Mouse (Mus musculus) MEL (cell line): ENCODE measurements around the gene Masp2. TPM values are rescaled to one million over a fixed set of nuclear protein-coding genes. Genes with fewer than 3 reads are reported as not detected.

ENCODE experiments used
- DNase-seq: peaks from one replicate; pipeline ENCODE4 v3.0.0; 2011; ENCODE audit warnings: low read depth, low spot score
- H3K27ac ChIP-seq: 2 replicates; pipeline ENCODE4 v1.5.1; 2012; ENCODE audit warnings: low read depth, mild to moderate bottlenecking, control low read depth, low read length, moderate library complexity; ENCODE audit not compliant: control insufficient read depth
- H3K27me3 ChIP-seq, 2 experiments: fragments of 150-350 bp in 1 of 2; sonication (generic) in 1 of 2; 2 replicates each; pipeline ENCODE4 v1.6.1; 2012; ENCODE audit warnings: low read length in 2 of 2, mild to moderate bottlenecking in 2 of 2, improper control_type of control experiment in 1 of 2, moderate library complexity in 1 of 2; ENCODE audit not compliant: insufficient read depth in 2 of 2, control insufficient read depth in 1 of 2
- H3K36me3 ChIP-seq, 2 experiments: 2 replicates each; pipeline ENCODE4 v1.6.1; 2012 to 2014; ENCODE audit warnings: low read length in 2 of 2, improper control_type of control experiment in 1 of 2, inconsistent platforms in 1 of 2, mild to moderate bottlenecking in 1 of 2; ENCODE audit not compliant: insufficient read depth in 2 of 2, control insufficient read depth in 1 of 2
- H3K4me1 ChIP-seq, 2 experiments: fragments of 150-350 bp in 1 of 2; sonication (generic) in 1 of 2; 2 replicates each; pipeline ENCODE4 v1.6.1; 2012; ENCODE audit warnings: low read length in 2 of 2, improper control_type of control experiment in 1 of 2, mild to moderate bottlenecking in 1 of 2; ENCODE audit not compliant: insufficient read depth in 2 of 2, control insufficient read depth in 1 of 2
- H3K4me3 ChIP-seq, 2 experiments: fragments of 150-350 bp in 1 of 2; sonication (generic) in 1 of 2; 2 replicates each; pipeline ENCODE4 v1.5.1; 2012; ENCODE audit warnings: low read depth in 2 of 2, low read length in 2 of 2, mild to moderate bottlenecking in 2 of 2, moderate library complexity in 2 of 2, control low read depth in 1 of 2, improper control_type of control experiment in 1 of 2; ENCODE audit not compliant: control insufficient read depth in 1 of 2, insufficient read depth in 1 of 2
- H3K79me2 ChIP-seq: 2 replicates; pipeline ENCODE4 v1.6.1; 2012; ENCODE audit warnings: mild to moderate bottlenecking, low read length, moderate library complexity; ENCODE audit not compliant: control insufficient read depth, poor library complexity, insufficient read depth
- H3K9ac ChIP-seq: 2 replicates; pipeline ENCODE4 v1.6.1; 2012; ENCODE audit warnings: low read depth, mild to moderate bottlenecking, control low read depth, low read length, moderate library complexity; ENCODE audit not compliant: control insufficient read depth, poor library complexity, severe bottlenecking
- H3K9me3 ChIP-seq: fragments of 150-350 bp; sonication (generic); replicated peaks from 2 replicates; pipeline ENCODE4 v1.6.1; 2012; ENCODE audit warnings: mild to moderate bottlenecking, low read length, improper control_type of control experiment, moderate library complexity; ENCODE audit not compliant: insufficient read depth
- BHLHE40 ChIP-seq: IDR thresholded peaks from 2 replicates; pipeline ENCODE4 v1.6.1; 2012; ENCODE audit warnings: low read depth, mild to moderate bottlenecking, inconsistent platforms, low read length, improper control_type of control experiment, borderline replicate concordance
- CHD1 ChIP-seq: IDR thresholded peaks from 2 replicates; pipeline ENCODE4 v1.6.1; 2012; ENCODE audit warnings: low read depth, mild to moderate bottlenecking, inconsistent platforms, low read length, improper control_type of control experiment
- CHD2 ChIP-seq: IDR thresholded peaks from 2 replicates; pipeline ENCODE4 v1.6.1; 2011; ENCODE audit warnings: low read length, improper control_type of control experiment
- E2F4 ChIP-seq: IDR thresholded peaks from 2 replicates; pipeline ENCODE4 v1.6.1; 2011; ENCODE audit warnings: low read depth, low read length, improper control_type of control experiment, borderline replicate concordance
- EP300 ChIP-seq, 2 experiments: IDR thresholded peaks; 2 replicates each; pipeline ENCODE4 v1.6.1; 2011; ENCODE audit warnings: improper control_type of control experiment in 2 of 2, low read length in 2 of 2, low read depth in 1 of 2, mild to moderate bottlenecking in 1 of 2
- ETS1 ChIP-seq: IDR thresholded peaks from 2 replicates; pipeline ENCODE4 v1.6.1; 2012; ENCODE audit warnings: low read depth, mild to moderate bottlenecking, inconsistent platforms, low read length, improper control_type of control experiment, moderate library complexity
- HCFC1 ChIP-seq: IDR thresholded peaks from 2 replicates; pipeline ENCODE4 v1.6.1; 2012; ENCODE audit warnings: low read depth, mild to moderate bottlenecking, inconsistent platforms, low read length, improper control_type of control experiment, moderate library complexity
- JUND ChIP-seq: IDR thresholded peaks from 2 replicates; pipeline ENCODE4 v1.6.1; 2011; ENCODE audit warnings: low read depth, mild to moderate bottlenecking, improper control_type of control experiment, low read length
- MEF2A ChIP-seq: IDR thresholded peaks from 2 replicates; pipeline ENCODE4 v1.6.1; 2014; ENCODE audit warnings: low read depth, mild to moderate bottlenecking, inconsistent platforms, low read length, improper control_type of control experiment; ENCODE audit not compliant: poor library complexity, insufficient replicate concordance, severe bottlenecking; ENCODE audit errors: extremely low read depth
- MYB ChIP-seq: IDR thresholded peaks from 2 replicates; pipeline ENCODE4 v1.6.1; 2011; ENCODE audit warnings: mild to moderate bottlenecking, low read depth, low read length, improper control_type of control experiment
- NELFE ChIP-seq: IDR thresholded peaks from 2 replicates; pipeline ENCODE4 v1.6.1; 2011; ENCODE audit warnings: low read depth, low read length, improper control_type of control experiment
- NRF1 ChIP-seq: IDR thresholded peaks from 2 replicates; pipeline ENCODE4 v1.6.1; 2014; ENCODE audit warnings: low read depth, mild to moderate bottlenecking, inconsistent platforms, low read length, improper control_type of control experiment, moderate library complexity; ENCODE audit not compliant: poor library complexity, insufficient read depth, severe bottlenecking
- POLR2A ChIP-seq, 2 experiments: IDR thresholded peaks; 2 replicates each; pipeline ENCODE4 v1.6.1; 2011 to 2012; ENCODE audit warnings: low read length in 2 of 2, mild to moderate bottlenecking in 2 of 2, control low read depth in 1 of 2, improper control_type of control experiment in 1 of 2, low read depth in 1 of 2, moderate library complexity in 1 of 2; ENCODE audit not compliant: control insufficient read depth in 1 of 2, insufficient read depth in 1 of 2, poor library complexity in 1 of 2
- POLR2AphosphoS2 ChIP-seq: IDR thresholded peaks from 2 replicates; pipeline ENCODE4 v1.6.1; 2011; ENCODE audit warnings: low read length, improper control_type of control experiment
- SMC3 ChIP-seq: IDR thresholded peaks from 2 replicates; pipeline ENCODE4 v1.6.1; 2011; ENCODE audit warnings: low read depth, low read length, improper control_type of control experiment
- TAL1 ChIP-seq: IDR thresholded peaks from 2 replicates; pipeline ENCODE4 v1.6.1; 2012; ENCODE audit warnings: mild to moderate bottlenecking, inconsistent platforms, low read length, moderate library complexity, mixed read lengths
- TBP ChIP-seq: IDR thresholded peaks from 2 replicates; pipeline ENCODE4 v1.8.0; 2011; ENCODE audit warnings: low read depth, low read length, improper control_type of control experiment
- TCF12 ChIP-seq: IDR thresholded peaks from 2 replicates; pipeline ENCODE4 v1.6.1; 2014; ENCODE audit warnings: low read depth, mild to moderate bottlenecking, inconsistent platforms, low read length, improper control_type of control experiment, moderate library complexity
- USF2 ChIP-seq, 2 experiments: IDR thresholded peaks; 2 replicates each; pipeline ENCODE4 v1.6.1; 2011 to 2012; ENCODE audit warnings: improper control_type of control experiment in 2 of 2, low read length in 2 of 2, borderline replicate concordance in 1 of 2, inconsistent platforms in 1 of 2, low read depth in 1 of 2, mild to moderate bottlenecking in 1 of 2; ENCODE audit not compliant: insufficient read depth in 1 of 2
- ZC3H11A ChIP-seq: IDR thresholded peaks from 2 replicates; pipeline ENCODE4 v1.6.1; 2012; ENCODE audit warnings: low read depth, mild to moderate bottlenecking, inconsistent platforms, low read length, improper control_type of control experiment
- ZKSCAN1 ChIP-seq: IDR thresholded peaks from 2 replicates; pipeline ENCODE4 v1.6.1; 2012; ENCODE audit warnings: low read depth, mild to moderate bottlenecking, inconsistent platforms, low read length, improper control_type of control experiment, moderate library complexity
- ZNF384 ChIP-seq: IDR thresholded peaks from 2 replicates; pipeline ENCODE4 v1.6.1; 2012; ENCODE audit warnings: low read depth, mild to moderate bottlenecking, inconsistent platforms, low read length, improper control_type of control experiment
- polyA plus RNA-seq, 2 experiments: library from polyadenylated mRNA; stranded (reverse) in 1 of 2; unstranded in 1 of 2; fragments of >175 nt in 1 of 2; fragments of >200 nt in 1 of 2; gene quantifications; 2 replicates each; pipeline versions ENCODE4 v1.2.1 to v1.2.4; 2012; ENCODE audit warnings: low replicate concordance in 2 of 2, low read depth in 1 of 2; ENCODE audit not compliant: insufficient read length in 2 of 2, insufficient read depth in 1 of 2, missing spikeins in 1 of 2
- total RNA-seq: library from RNA; depleted of rRNA; stranded (reverse); fragments of 300-350 nt; gene quantifications from 2 replicates; pipeline ENCODE4 v1.2.3, GENCODE M21; 2012

Gene Masp2
- total and polyA plus RNA-seq, 3 experiments = 0.38 to 1.4 TPM; not detected in 1

DNA sequence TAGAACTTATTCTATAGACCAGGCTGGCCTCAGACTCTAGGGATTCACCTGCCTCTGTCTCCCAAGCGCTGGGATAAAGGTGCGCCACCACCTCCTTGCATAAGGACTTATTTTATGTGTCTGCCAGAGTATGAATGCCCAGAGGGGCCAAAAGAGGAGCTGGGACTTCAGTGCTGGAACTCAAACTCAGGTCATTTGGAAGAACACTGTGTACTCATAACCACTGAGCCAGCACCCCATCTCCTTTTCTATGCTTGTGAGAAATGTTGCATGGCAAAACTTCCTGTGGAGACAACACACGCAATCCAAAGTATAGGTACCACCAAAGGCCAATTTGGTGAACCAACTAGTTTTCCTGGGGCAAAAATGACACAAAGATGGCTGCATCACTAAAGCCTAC, 5.6 kb upstream of the Masp2 start:
- H3K4me1 ChIP-seq = peaks cover 0 to 18% of the 10 kb centered on the region in 2 experiments; a peak in 2 of 4 replicates

DNA sequence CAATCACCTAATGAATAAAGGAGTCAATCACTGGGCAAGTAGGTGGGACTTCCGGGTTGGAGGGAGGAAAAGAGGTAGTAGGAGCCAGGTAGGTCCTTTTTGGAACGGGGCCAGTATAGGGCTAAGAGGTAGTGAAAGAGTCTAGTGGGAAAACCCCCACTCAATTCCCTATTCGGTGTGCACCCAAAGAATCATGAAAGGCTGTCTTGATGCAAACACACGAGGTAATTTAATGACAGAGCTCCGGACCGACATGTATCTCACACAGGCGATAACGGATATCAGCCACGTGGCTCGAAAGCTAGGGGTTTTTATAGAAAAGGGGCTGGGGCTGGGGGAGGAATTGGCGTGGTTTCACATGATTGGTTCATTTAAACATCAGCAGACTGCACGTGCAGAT, 3.5 kb upstream of the Masp2 start:
- peaks cover 4 to 15% of the 10 kb centered on the region in 2 experiments for H3K36me3 ChIP-seq
- peaks cover 0 to 7% of the 10 kb centered on the region in 2 experiments; a peak in 2 of 4 replicates for H3K4me1 ChIP-seq
- no peak for TF ChIP-seq BHLHE40
- TF ChIP-seq TAL1 = no peak
- TF ChIP-seq CHD2 = no peak
- no peak for TF ChIP-seq USF2 (IDR thresholded peaks at IDR 0.05; ENCODE audit: borderline replicate concordance in 1 of 2, insufficient read depth in 1 of 2, low read depth in 1 of 2, low read length in 2 of 2)
- no peak for TF ChIP-seq NELFE
- no peak overlapping the region for H3K4me3 ChIP-seq
- peaks cover 3% of the 10 kb centered on the region; the same call in 1 of the 2 replicates for H3K79me2 ChIP-seq
- no peak for DNase-seq
- no peaks in the 10 kb centered on the region for H3K9me3 ChIP-seq
- no peak overlapping the region for H3K27ac ChIP-seq
- H3K27me3 ChIP-seq = no peaks in the 10 kb centered on the region
- no peak overlapping the region for H3K9ac ChIP-seq

More for the DNA sequence above, 5.6 kb upstream of the Masp2 start:
- TF ChIP-seq E2F4 = no peak
- TF ChIP-seq CHD2 = no peak
- TF ChIP-seq BHLHE40 = no peak
- no peak for TF ChIP-seq MEF2A
- TF ChIP-seq CHD1 = no peak
- TF ChIP-seq HCFC1 = no peak
- TF ChIP-seq TBP = no peak
- TF ChIP-seq EP300 (IDR thresholded peaks at IDR 0.05; ENCODE audit: low read depth in 1 of 2, low read length in 2 of 2) = no peak
- TF ChIP-seq JUND = no peak
- no peak for TF ChIP-seq ZC3H11A
- TF ChIP-seq ZNF384 = no peak
- no peak for TF ChIP-seq ETS1
- no peak for TF ChIP-seq POLR2A (IDR thresholded peaks at IDR 0.05; ENCODE audit: control insufficient read depth in 1 of 2, insufficient read depth in 1 of 2, low read depth in 1 of 2, low read length in 2 of 2, poor library complexity in 1 of 2)
- no peak for TF ChIP-seq USF2 (IDR thresholded peaks at IDR 0.05; ENCODE audit: borderline replicate concordance in 1 of 2, insufficient read depth in 1 of 2, low read depth in 1 of 2, low read length in 2 of 2)
- no peak for TF ChIP-seq NRF1
- no peak for TF ChIP-seq POLR2AphosphoS2
- TF ChIP-seq TCF12 = no peak
- TF ChIP-seq MYB = no peak
- no peak for TF ChIP-seq SMC3
- no peak for TF ChIP-seq ZKSCAN1
- Histone ChIP-seq H3K36me3 (peaks cover 7 to 23% of the 10 kb centered on the region in 2 experiments), H3K27me3 (no peaks in the 10 kb centered on the region), H3K9me3 (no peaks in the 10 kb centered on the region), H3K79me2 (peaks cover 24% of the 10 kb centered on the region), H3K4me3 (no peak overlapping the region), H3K27ac (no peak overlapping the region), H3K9ac (no peak overlapping the region)
- no peak for DNase-seq
